Mouse (Mus musculus): ENCODE results near the gene Vmn1r130.
"Not testable (repeated sequence)": the region's sequence is repeated elsewhere in the genome, so short reads cannot be mapped to it uniquely, and the experiment has no call there.

Gene Vmn1r130

DNA sequence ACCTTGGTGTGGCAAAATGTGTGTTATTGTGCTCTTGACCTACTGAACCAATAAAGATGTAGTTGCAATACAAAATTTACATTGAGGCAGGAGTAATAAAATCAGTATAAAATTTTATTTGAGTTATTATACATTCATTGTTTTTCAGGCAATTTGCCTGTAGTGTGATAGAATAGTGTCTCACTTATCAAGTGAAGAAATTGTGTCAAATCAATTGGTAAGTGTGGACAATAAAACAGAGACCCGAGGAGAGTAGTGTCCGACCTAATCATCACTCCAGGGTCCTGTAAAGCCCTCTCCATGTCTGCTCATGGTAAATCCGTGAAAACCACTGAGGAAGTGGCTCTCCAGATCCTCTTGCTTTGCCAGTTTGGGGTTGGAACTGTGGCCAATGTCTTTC lies at the start of gene Vmn1r130:
Gene Vmn1r130 (plus strand): TSS at position 301 of the 400 bp plus-strand sequence.
- not testable (repeated sequence) for DNase-seq (ENCODE audit: low read depth, low spot score)

DNA sequence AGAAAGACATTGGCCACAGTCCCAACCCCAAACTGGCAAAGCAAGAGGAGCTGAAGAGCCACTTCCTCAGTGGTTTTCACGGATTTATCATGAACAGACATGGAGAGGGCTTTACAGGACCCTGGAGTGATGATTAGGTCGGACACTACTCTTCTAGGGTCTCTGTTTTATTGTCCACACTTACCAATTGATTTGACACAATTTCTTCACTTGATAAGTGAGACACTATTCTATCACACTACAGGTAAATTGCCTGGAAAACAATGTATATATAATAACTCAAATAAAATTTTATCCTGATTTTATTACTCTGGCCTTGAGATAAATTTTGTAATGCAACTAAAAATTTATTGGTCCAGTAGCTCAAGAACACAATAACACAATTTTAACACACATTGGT lies 34.4 kb downstream of the Vmn1r130 start, which contains the start of gene Vmn1r131:
Gene Vmn1r131 (minus strand): TSS at position 101 of the 400 bp plus-strand sequence.
- not testable (repeated sequence) for DNase-seq (ENCODE audit: low read depth, low spot score)
